Mouse (Mus musculus): Measurements from ENCODE around the gene Ppib. TPM values are rescaled to one million over a fixed set of nuclear protein-coding genes. Genes with fewer than 3 reads are reported as not detected.

Ppib gene
- polyA plus RNA-seq, 1 experiment from 2014 or later = 650 TPM

- DNase-seq (ENCODE audit: low spot score) = peak; percentile 75
- H3K4me2 ChIP-seq (replicated peaks; ENCODE audit: low read depth, low read length) = no peak overlapping the region
- peaks cover 21% of the 10 kb centered on the region for H3K36me3 ChIP-seq (ENCODE audit: insufficient read depth, low read length)
These were observed 28.4 kb downstream of the Ppib start for GRCm38 (mm10) chr9:66088411-66088810.

GRCm38 (mm10) chr9:66090593-66091244 lies 30.7 kb downstream of the Ppib start:
- WGBS = 66% methylated on average over 13 of the region's 13 CpGs
- Histone ChIP-seq H3K27me3 (replicated peaks; ENCODE audit: insufficient read depth, low read length) (no peaks in the 10 kb centered on the region), H3K4me1 (ENCODE audit: insufficient read depth, low read depth, low read length) (peaks cover 16% of the 10 kb centered on the region), H3K9ac (replicated peaks; ENCODE audit: low read depth) (no peak overlapping the region), H3K4me3 (ENCODE audit: low read depth, low read length) (no peak overlapping the region), H3K36me3 (ENCODE audit: insufficient read depth, low read length) (peaks cover 40% of the 10 kb centered on the region), H3K27ac (ENCODE audit: low read length) (peak overlapping the region; percentile 86), H3K9me3 (ENCODE audit: low read length) (no peaks in the 10 kb centered on the region), H3K4me2 (replicated peaks; ENCODE audit: low read depth, low read length) (no peak overlapping the region)
- no peak for TF ChIP-seq CTCF (IDR thresholded peaks at IDR 0.05)
- TF ChIP-seq EP300 (IDR thresholded peaks at IDR 0.05) = no peak
- DNase-seq (ENCODE audit: low spot score) = no peak
- ATAC-seq = peak; percentile 20

More at GRCm38 (mm10) chr9:66088411-66088810, 28.4 kb downstream of the Ppib start:
- H3K4me1 ChIP-seq (ENCODE audit: insufficient read depth, low read depth, low read length) = peaks cover 10% of the 10 kb centered on the region
- no peaks in the 10 kb centered on the region for H3K27me3 ChIP-seq (replicated peaks; ENCODE audit: insufficient read depth, low read length)
- TF ChIP-seq EP300 (IDR thresholded peaks at IDR 0.05) (no peak), CTCF (IDR thresholded peaks at IDR 0.05) (peak; percentile 86)
- no peak overlapping the region for H3K27ac ChIP-seq (ENCODE audit: low read length)
- H3K9me3 ChIP-seq (ENCODE audit: low read length) = no peaks in the 10 kb centered on the region
- no peak for ATAC-seq
- 39% methylated on average over 4 of the region's 4 CpGs for WGBS
- H3K4me3 ChIP-seq (ENCODE audit: low read depth, low read length) = no peak overlapping the region
- H3K9ac ChIP-seq (replicated peaks; ENCODE audit: low read depth) = no peak overlapping the region

- TF ChIP-seq EP300 (IDR thresholded peaks at IDR 0.05) (peak; percentile 77; the same call in 1 of the 2 replicates), CTCF (IDR thresholded peaks at IDR 0.05) (no peak)
- peaks cover 45% of the 10 kb centered on the region for H3K36me3 ChIP-seq (ENCODE audit: insufficient read depth, low read length)
- H3K27ac ChIP-seq (ENCODE audit: low read length) = peak overlapping the region; percentile 86
- H3K9ac ChIP-seq (replicated peaks; ENCODE audit: low read depth) = no peak overlapping the region
- peaks cover 16% of the 10 kb centered on the region for H3K4me1 ChIP-seq (ENCODE audit: insufficient read depth, low read depth, low read length)
- no peaks in the 10 kb centered on the region for H3K9me3 ChIP-seq (ENCODE audit: low read length)
- H3K27me3 ChIP-seq (replicated peaks; ENCODE audit: insufficient read depth, low read length) = no peaks in the 10 kb centered on the region
- 27% methylated on average over 6 of the region's 6 CpGs for WGBS
- peak; percentile 81 for ATAC-seq
- DNase-seq (ENCODE audit: low spot score) = peak; percentile 84
- H3K4me2 ChIP-seq (replicated peaks; ENCODE audit: low read depth, low read length) = no peak overlapping the region
- H3K4me3 ChIP-seq (ENCODE audit: low read depth, low read length) = no peak overlapping the region
These were observed 31.6 kb downstream of the Ppib start for GRCm38 (mm10) chr9:66091327-66092231.

- Histone ChIP-seq H3K4me2 (replicated peaks; ENCODE audit: low read depth, low read length) (no peak overlapping the region), H3K9me3 (ENCODE audit: low read length) (no peaks in the 10 kb centered on the region), H3K4me3 (ENCODE audit: low read depth, low read length) (no peak overlapping the region), H3K27ac (ENCODE audit: low read length) (peak overlapping the region; percentile 86), H3K4me1 (ENCODE audit: insufficient read depth, low read depth, low read length) (peaks cover 16% of the 10 kb centered on the region), H3K36me3 (ENCODE audit: insufficient read depth, low read length) (peaks cover 36% of the 10 kb centered on the region), H3K27me3 (replicated peaks; ENCODE audit: insufficient read depth, low read length) (no peaks in the 10 kb centered on the region), H3K9ac (replicated peaks; ENCODE audit: low read depth) (no peak overlapping the region)
- peak; percentile 66 for ATAC-seq
- peak; percentile 84 for DNase-seq (ENCODE audit: low spot score)
- WGBS = 51% methylated on average over 2 of the region's 2 CpGs
- TF ChIP-seq CTCF (IDR thresholded peaks at IDR 0.05) = no peak
- TF ChIP-seq EP300 (IDR thresholded peaks at IDR 0.05) = no peak
These were observed 32.6 kb downstream of the Ppib start for GRCm38 (mm10) chr9:66092664-66093063.

- H3K9ac ChIP-seq (replicated peaks; ENCODE audit: low read depth) = no peak overlapping the region
- DNase-seq (ENCODE audit: low spot score) (no peak), ATAC-seq (no peak)
- H3K9me3 ChIP-seq (ENCODE audit: low read length) = no peaks in the 10 kb centered on the region
- no peaks in the 10 kb centered on the region for H3K4me1 ChIP-seq (ENCODE audit: insufficient read depth, low read depth, low read length)
- H3K4me2 ChIP-seq (replicated peaks; ENCODE audit: low read depth, low read length) = no peak overlapping the region
- no peaks in the 10 kb centered on the region for H3K27me3 ChIP-seq (replicated peaks; ENCODE audit: insufficient read depth, low read length)
- no peak overlapping the region for H3K27ac ChIP-seq (ENCODE audit: low read length)
- TF ChIP-seq CTCF (IDR thresholded peaks at IDR 0.05) = no peak
- no peak for TF ChIP-seq EP300 (IDR thresholded peaks at IDR 0.05)
- no peak overlapping the region for H3K4me3 ChIP-seq (ENCODE audit: low read depth, low read length)
- H3K36me3 ChIP-seq (ENCODE audit: insufficient read depth, low read length) = peaks cover 26% of the 10 kb centered on the region
- 72% methylated on average over 8 of the region's 8 CpGs for WGBS
These were observed 41.6 kb downstream of the Ppib start for GRCm38 (mm10) chr9:66101577-66101976.

- Histone ChIP-seq H3K9ac (replicated peaks; ENCODE audit: low read depth) (no peak overlapping the region), H3K4me2 (replicated peaks; ENCODE audit: low read depth, low read length) (no peak overlapping the region), H3K9me3 (ENCODE audit: low read length) (no peaks in the 10 kb centered on the region), H3K4me3 (ENCODE audit: low read depth, low read length) (no peak overlapping the region), H3K36me3 (ENCODE audit: insufficient read depth, low read length) (peaks cover 25% of the 10 kb centered on the region), H3K4me1 (ENCODE audit: insufficient read depth, low read depth, low read length) (no peaks in the 10 kb centered on the region), H3K27me3 (replicated peaks; ENCODE audit: insufficient read depth, low read length) (no peaks in the 10 kb centered on the region), H3K27ac (ENCODE audit: low read length) (no peak overlapping the region)
- ATAC-seq (no peak), DNase-seq (ENCODE audit: low spot score) (no peak)
- 91% methylated on average over 6 of the region's 6 CpGs for WGBS
- TF ChIP-seq CTCF (IDR thresholded peaks at IDR 0.05) (no peak), EP300 (IDR thresholded peaks at IDR 0.05) (no peak)
These were observed 42.6 kb downstream of the Ppib start for GRCm38 (mm10) chr9:66102668-66103067.

All from lung, postnatal 0 days (tissue).